Mouse (Mus musculus): ENCODE measurements at regions not wholly inside any gene's neighbourhood (a gene's known extent, or its start where the extent isn't known, plus 50 kb on each side); places are given as distances from the start of the nearest gene placed in this dataset.

DNA sequence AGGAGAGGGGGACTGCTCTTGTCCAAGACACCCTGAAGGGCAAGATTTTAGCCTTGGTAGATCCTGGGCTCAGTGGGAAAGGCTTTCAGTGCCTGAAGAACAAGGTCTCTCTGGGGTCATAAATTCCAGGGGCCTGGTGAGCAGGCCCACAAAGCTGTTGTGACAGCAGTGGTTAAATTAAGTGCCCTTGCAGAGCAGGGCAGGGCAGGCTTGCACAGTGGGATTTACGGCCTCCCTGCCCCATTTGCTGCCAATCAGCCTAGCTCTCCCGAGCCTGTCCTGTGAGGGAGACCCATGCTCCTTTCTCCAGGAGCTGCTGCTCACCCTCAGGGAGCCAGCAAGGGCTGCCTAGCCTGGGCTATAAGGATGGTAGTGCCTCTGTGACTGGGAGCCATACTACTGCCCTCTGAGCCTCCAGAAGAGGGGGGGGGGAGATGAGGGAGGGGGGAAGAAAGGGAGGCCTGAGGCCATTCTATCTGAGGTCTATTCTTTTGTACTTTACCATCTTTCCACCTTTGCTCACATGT, 141.3 kb downstream of the Hmg20a start:
- DNase-seq (ENCODE audit: low spot score) = peak; percentile 55
- Histone ChIP-seq H3K27me3 (ENCODE audit: control insufficient read depth, insufficient read depth, low read length) (no peaks in the 10 kb centered on the region), H3K36me3 (ENCODE audit: control insufficient read depth, insufficient read depth, low read length) (no peaks in the 10 kb centered on the region), H3K27ac (replicated peaks; ENCODE audit: low read depth, low read length) (no peak overlapping the region), H3K9me3 (ENCODE audit: control insufficient read depth, low read length) (no peaks in the 10 kb centered on the region), H3K4me2 (ENCODE audit: low read depth, severe bottlenecking) (no peak overlapping the region), H3K4me1 (ENCODE audit: control insufficient read depth, insufficient read depth, low read length) (peaks cover 29% of the 10 kb centered on the region), H3K4me3 (ENCODE audit: low read depth, low read length) (no peak overlapping the region), H3K9ac (ENCODE audit: low read length) (no peak overlapping the region)
- ATAC-seq (ENCODE audit: insufficient number of reproducible peaks, low FRiP score, low TSS enrichment, low read depth) = no peak
- 2% methylated on average over 2 of the region's 2 CpGs for WGBS

DNA sequence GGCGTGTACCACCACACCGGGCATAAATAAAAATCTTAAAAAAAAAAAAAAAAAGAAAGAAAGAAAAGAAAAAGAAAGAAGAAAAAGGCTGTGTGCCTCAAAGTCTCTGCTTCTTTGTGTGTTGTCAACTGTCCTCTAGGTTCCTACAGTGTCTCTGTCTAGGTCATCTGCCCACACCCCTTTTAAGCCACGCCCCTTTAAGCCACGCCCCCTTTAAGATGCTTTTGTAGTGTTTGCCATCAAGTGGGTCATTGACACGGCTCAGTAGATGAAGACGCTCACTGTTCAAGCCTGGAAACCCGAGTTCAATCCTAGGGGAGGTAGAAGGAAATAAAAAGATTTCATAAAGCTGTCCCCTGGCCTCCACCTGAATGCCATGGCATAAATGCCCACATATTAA, 144.0 kb downstream of the Hmg20a start:
- Histone ChIP-seq H3K4me1 (ENCODE audit: control insufficient read depth, insufficient read depth, low read length) (peaks cover 19% of the 10 kb centered on the region), H3K4me3 (ENCODE audit: low read depth, low read length) (no peak overlapping the region), H3K27ac (replicated peaks; ENCODE audit: low read depth, low read length) (no peak overlapping the region), H3K9me3 (ENCODE audit: control insufficient read depth, low read length) (no peaks in the 10 kb centered on the region), H3K9ac (ENCODE audit: low read length) (no peak overlapping the region), H3K36me3 (ENCODE audit: control insufficient read depth, insufficient read depth, low read length) (no peaks in the 10 kb centered on the region), H3K27me3 (ENCODE audit: control insufficient read depth, insufficient read depth, low read length) (no peaks in the 10 kb centered on the region), H3K4me2 (ENCODE audit: low read depth, severe bottlenecking) (no peak overlapping the region)
- ATAC-seq (ENCODE audit: insufficient number of reproducible peaks, low FRiP score, low TSS enrichment, low read depth) (no peak), DNase-seq (ENCODE audit: low spot score) (no peak)
- 68% methylated on average over 7 of the region's 7 CpGs for WGBS

DNA sequence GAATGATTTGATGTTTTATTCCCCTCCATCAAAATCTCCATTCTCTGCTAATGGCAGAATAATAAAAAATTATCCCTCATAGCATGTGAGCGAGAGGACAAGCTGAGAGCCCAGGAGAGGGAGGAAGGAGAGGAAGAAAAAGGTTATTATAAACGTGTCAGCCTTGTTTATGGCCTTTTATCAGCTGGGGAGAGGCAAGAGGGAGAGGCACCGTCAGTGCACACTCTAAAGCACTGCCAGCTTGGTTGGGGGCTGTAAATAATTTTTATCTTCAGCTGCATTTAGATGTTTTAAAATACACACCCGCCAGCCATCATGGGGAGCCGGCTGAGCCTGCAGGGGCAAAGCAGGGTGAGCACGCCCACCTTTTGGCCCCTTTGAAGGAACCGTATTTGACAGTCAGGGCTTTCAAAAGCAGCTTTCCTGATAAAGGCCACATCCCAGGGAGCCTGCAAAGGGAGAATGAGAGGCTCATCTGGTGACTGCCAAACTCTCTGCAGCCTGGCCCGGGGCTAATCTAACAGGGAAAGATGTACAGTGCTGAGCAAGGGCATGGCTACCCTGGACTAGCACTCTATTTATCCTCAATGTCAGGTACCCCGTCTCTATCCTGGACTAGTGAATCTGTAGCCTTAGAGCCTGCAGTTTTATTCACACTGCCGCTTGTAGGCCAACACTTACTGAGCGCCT, 145.8 kb downstream of the Hmg20a start:
- DNase-seq (ENCODE audit: low spot score) = no peak
- 11% methylated on average over 11 of the region's 11 CpGs for WGBS
- Histone ChIP-seq H3K27me3 (ENCODE audit: control insufficient read depth, insufficient read depth, low read length) (no peaks in the 10 kb centered on the region), H3K4me1 (ENCODE audit: control insufficient read depth, insufficient read depth, low read length) (peaks cover 14% of the 10 kb centered on the region), H3K36me3 (ENCODE audit: control insufficient read depth, insufficient read depth, low read length) (no peaks in the 10 kb centered on the region), H3K9me3 (ENCODE audit: control insufficient read depth, low read length) (no peaks in the 10 kb centered on the region), H3K4me2 (ENCODE audit: low read depth, severe bottlenecking) (no peak overlapping the region), H3K27ac (replicated peaks; ENCODE audit: low read depth, low read length) (no peak overlapping the region), H3K9ac (ENCODE audit: low read length) (no peak overlapping the region), H3K4me3 (ENCODE audit: low read depth, low read length) (no peak overlapping the region)
- ATAC-seq (ENCODE audit: insufficient number of reproducible peaks, low FRiP score, low TSS enrichment, low read depth) = no peak

All from limb, embryonic 11.5 days (tissue).